In the genomic region with DNA sequence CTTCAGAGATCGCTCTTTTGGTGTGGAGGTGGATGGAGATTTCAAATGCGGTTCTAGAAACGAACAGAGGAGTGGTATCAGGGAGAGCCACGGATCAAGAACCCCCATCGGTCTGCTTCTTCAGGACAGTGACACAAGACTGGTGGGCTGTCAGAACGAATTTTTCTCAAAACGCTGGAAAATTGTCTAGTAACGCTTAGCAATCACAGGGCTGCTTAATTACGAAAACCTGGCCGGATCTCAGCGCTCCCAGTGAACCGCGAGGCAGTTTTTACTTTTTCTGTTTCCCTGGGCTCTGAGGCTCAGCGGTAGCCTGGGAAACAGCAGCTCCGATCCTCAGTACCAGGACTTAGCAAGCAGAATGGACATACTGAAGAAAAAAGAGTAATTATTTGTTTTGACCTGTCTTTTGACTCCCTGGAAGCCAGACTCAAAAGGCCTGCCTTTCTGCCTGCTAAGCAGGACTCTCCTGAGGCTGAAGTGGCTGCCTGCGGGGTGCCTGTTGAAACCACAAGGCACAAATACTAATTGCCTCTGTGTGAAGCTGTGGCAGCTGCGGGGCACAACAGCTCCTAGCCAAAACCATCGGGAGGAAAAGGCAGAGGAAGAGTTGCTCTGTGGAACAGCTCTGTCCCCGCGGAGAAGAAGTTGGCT, we compare ENCODE assay signal across 8 mouse cellular contexts.
DNase-seq lines count a peak whose midpoint lies in the region; ATAC-seq and TF ChIP-seq lines count a peak whose summit lies in the region.

No protein-coding gene starts in this region.

- peak overlapping the region; percentile 41 for H3K4me3 ChIP-seq in testis, adult 2 months (ENCODE audit: control insufficient read depth, low read depth, low read length)
- no peak overlapping the region for H3K4me3 ChIP-seq in liver, embryonic 13.5 days (replicated peaks)

- H3K27ac ChIP-seq in testis, adult 2 months (ENCODE audit: control insufficient read depth, insufficient read depth, low read depth, low read length): no peak overlapping the region
- no peak overlapping the region for H3K27ac ChIP-seq in liver, embryonic 13.5 days

- ATAC-seq in frontal cortex, adult (ENCODE audit: low TSS enrichment): peak; percentile 79
- ATAC-seq in liver, embryonic 13.5 days (ENCODE audit: low read depth): no peak
- no peak for ATAC-seq in erythroblast, adult 5-6 weeks (replicated peaks; ENCODE audit: low FRiP score, poor library complexity, severe bottlenecking)

- no peaks in the 10 kb centered on the region for H3K36me3 ChIP-seq in testis, adult 2 months (ENCODE audit: control insufficient read depth, insufficient read depth, low read length)
- H3K36me3 ChIP-seq in liver, embryonic 13.5 days: no peaks in the 10 kb centered on the region

- no peak overlapping the region for H3K9ac ChIP-seq in liver, embryonic 13.5 days

- H3K9me3 ChIP-seq in liver, embryonic 13.5 days (replicated peaks): no peaks in the 10 kb centered on the region

- no peaks in the 10 kb centered on the region for H3K27me3 ChIP-seq in testis, adult 2 months (ENCODE audit: control insufficient read depth, insufficient read depth, low read length)
- H3K27me3 ChIP-seq in liver, embryonic 13.5 days: no peaks in the 10 kb centered on the region

- WGBS in liver, embryonic 13.5 days (ENCODE audit: insufficient replicate concordance): 35% methylated on average over 20 of the region's 20 CpGs

- no peak for TF ChIP-seq POLR2A in testis, adult 2 months (IDR thresholded peaks at IDR 0.05; ENCODE audit: control insufficient read depth, low read depth, low read length)

- no peak for DNase-seq in frontal cortex, postnatal 10 days (ENCODE audit: low spot score in 2 of 2)
- DNase-seq in testis, postnatal 14 days (ENCODE audit: low spot score): no peak
- no peak for DNase-seq in liver, embryonic 13.5 days
- no peak for DNase-seq in ovary, adult 18-20 months (ENCODE audit: low spot score)
- DNase-seq in right cerebral cortex, postnatal 36 days (ENCODE audit: low spot score in 2 of 2): no peak

- TF ChIP-seq CTCF in testis, adult 2 months (IDR thresholded peaks at IDR 0.05; ENCODE audit: control insufficient read depth, insufficient read depth, insufficient replicate concordance, low read depth, low read length): no peak

- peak overlapping the region; percentile 21; the same call in 1 of the 2 replicates for H3K4me2 ChIP-seq in liver, embryonic 13.5 days

- H3K4me1 ChIP-seq in testis, adult 2 months (ENCODE audit: control insufficient read depth, insufficient read depth, low read length): peaks cover 2% of the 10 kb centered on the region; the same call in 1 of the 2 replicates
- no peaks in the 10 kb centered on the region for H3K4me1 ChIP-seq in liver, embryonic 13.5 days (replicated peaks)
